Comparison of ENCODE assay signal across 8 mouse cellular contexts in genomic region chr10:91384372-91384771, GRCm38 (mm10).
DNase-seq lines count a peak whose midpoint lies in the region; ATAC-seq lines count a peak whose summit lies in the region.

No protein-coding gene starts in this region.

- intact Hi-C loops in gastrocnemius, postnatal 14 days (cut with DNase I; ENCODE audit: low total_unique reads): no loop called here
- intact Hi-C loops in gastrocnemius, postnatal 36 days (cut with DNase I): no loop called here

- peak; percentile 6 for DNase-seq in gastrocnemius, postnatal 14 days
- no peak for DNase-seq in gastrocnemius, postnatal 36 days
- DNase-seq in midbrain, embryonic 10.5 days (ENCODE audit: low spot score): peak; percentile 43
- DNase-seq in midbrain, embryonic 11.5 days (ENCODE audit: low spot score, missing footprints): no peak
- DNase-seq in embryonic facial prominence, embryonic 14.5 days (ENCODE audit: low spot score): peak; percentile 81
- DNase-seq in lung, postnatal 14 days: peak; percentile 14
- DNase-seq in thymus, adult 18-20 months: no peak

- no peak overlapping the region for H3K4me3 ChIP-seq in midbrain, embryonic 10.5 days
- H3K4me3 ChIP-seq in midbrain, embryonic 11.5 days (ENCODE audit: low read depth, low read length): no peak overlapping the region
- H3K4me3 ChIP-seq in embryonic facial prominence, embryonic 14.5 days (ENCODE audit: low read depth, low read length): no peak overlapping the region

- H3K27ac ChIP-seq in midbrain, embryonic 10.5 days (replicated peaks): no peak overlapping the region
- H3K27ac ChIP-seq in midbrain, embryonic 11.5 days (ENCODE audit: low read depth, low read length): no peak overlapping the region
- no peak overlapping the region for H3K27ac ChIP-seq in embryonic facial prominence, embryonic 14.5 days (replicated peaks; ENCODE audit: low read depth, low read length)

- 53% methylated on average over 2 of the region's 2 CpGs for WGBS in midbrain, embryonic 10.5 days
- WGBS in midbrain, embryonic 11.5 days: 45% methylated on average over 2 of the region's 2 CpGs
- WGBS in embryonic facial prominence, embryonic 14.5 days: 66% methylated on average over 2 of the region's 2 CpGs

- H3K4me2 ChIP-seq in midbrain, embryonic 11.5 days: no peak overlapping the region
- no peak overlapping the region for H3K4me2 ChIP-seq in embryonic facial prominence, embryonic 14.5 days (ENCODE audit: low read depth, low read length)

- 0 out of 2 replicates have a peak, but pooled peaks cover 8% of the 10 kb centered on the region for H3K4me1 ChIP-seq in midbrain, embryonic 10.5 days
- H3K4me1 ChIP-seq in midbrain, embryonic 11.5 days (ENCODE audit: control insufficient read depth, insufficient read depth, low read length): no peaks in the 10 kb centered on the region
- no peaks in the 10 kb centered on the region for H3K4me1 ChIP-seq in embryonic facial prominence, embryonic 14.5 days (ENCODE audit: control insufficient read depth, insufficient read depth, low read length)

- no peak overlapping the region for H3K9ac ChIP-seq in midbrain, embryonic 11.5 days (ENCODE audit: low read length)
- no peak overlapping the region for H3K9ac ChIP-seq in embryonic facial prominence, embryonic 14.5 days (ENCODE audit: low read depth, low read length)

- H3K27me3 ChIP-seq in midbrain, embryonic 10.5 days (ENCODE audit: low read depth, poor library complexity, severe bottlenecking): no peaks in the 10 kb centered on the region
- no peaks in the 10 kb centered on the region for H3K27me3 ChIP-seq in midbrain, embryonic 11.5 days (ENCODE audit: control insufficient read depth, insufficient read depth, low read length)
- no peaks in the 10 kb centered on the region for H3K27me3 ChIP-seq in embryonic facial prominence, embryonic 14.5 days (replicated peaks; ENCODE audit: control insufficient read depth, insufficient read depth, low read length)

- no peaks in the 10 kb centered on the region for H3K9me3 ChIP-seq in midbrain, embryonic 10.5 days (replicated peaks)
- H3K9me3 ChIP-seq in midbrain, embryonic 11.5 days (ENCODE audit: control insufficient read depth, low read length): no peaks in the 10 kb centered on the region
- no peaks in the 10 kb centered on the region for H3K9me3 ChIP-seq in embryonic facial prominence, embryonic 14.5 days (ENCODE audit: control insufficient read depth, low read length)

- no peaks in the 10 kb centered on the region for H3K36me3 ChIP-seq in midbrain, embryonic 10.5 days
- no peaks in the 10 kb centered on the region for H3K36me3 ChIP-seq in midbrain, embryonic 11.5 days (ENCODE audit: control insufficient read depth, insufficient read depth, low read length)
- no peaks in the 10 kb centered on the region for H3K36me3 ChIP-seq in embryonic facial prominence, embryonic 14.5 days (ENCODE audit: control insufficient read depth, insufficient read depth, low read length)

- ATAC-seq in midbrain, embryonic 11.5 days (ENCODE audit: low FRiP score): no peak
- ATAC-seq in embryonic facial prominence, embryonic 14.5 days (ENCODE audit: low read depth): no peak; the same call in 1 of the 2 replicates
- no peak for ATAC-seq in erythroid progenitor cell, adult 5-6 weeks (replicated peaks; ENCODE audit: low FRiP score, poor library complexity, severe bottlenecking)

Comparison
In these comparisons a context has a peak if more than half of its experiments do, and no peak if none do; other contexts are left out.
1. DNase-seq: peak in gastrocnemius, postnatal 14 days (single experiment), midbrain, embryonic 10.5 days (single experiment), embryonic facial prominence, embryonic 14.5 days (single experiment) and lung, postnatal 14 days (single experiment); none in gastrocnemius, postnatal 36 days (0 of 2), midbrain, embryonic 11.5 days (single experiment) and thymus, adult 18-20 months (0 of 2).